Mouse (Mus musculus): ENCODE data around the gene Spag5. TPM values are rescaled to one million over a fixed set of nuclear protein-coding genes. Genes with fewer than 3 reads are reported as not detected.
A peak's percentile ranks its signal among the peaks of the same experiment; 100 is the strongest.

Spag5 gene
- total RNA-seq, 2 experiments from 2014 or later = 25.4 to 50.8 TPM

DNA sequence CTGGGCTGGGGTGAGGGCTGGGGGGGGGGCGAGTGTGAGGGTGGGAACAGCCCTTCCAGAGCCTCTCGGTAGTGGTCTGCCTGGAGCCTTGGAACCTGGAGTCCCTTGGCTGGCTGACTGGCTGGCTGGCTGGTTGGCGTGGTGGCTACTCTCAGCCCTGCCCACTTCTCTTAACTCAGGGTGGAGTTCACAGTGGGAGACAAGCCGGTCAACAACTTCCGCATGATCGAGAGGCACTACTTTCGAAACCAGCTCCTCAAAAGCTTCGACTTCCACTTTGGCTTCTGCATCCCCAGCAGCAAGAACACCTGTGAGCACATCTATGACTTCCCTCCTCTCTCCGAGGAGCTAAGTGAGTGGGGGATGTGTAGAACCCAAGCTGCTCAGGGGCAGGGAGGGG lies 46.6 kb downstream of the Spag5 start:
- ATAC-seq (replicated peaks; ENCODE audit: poor library complexity, severe bottlenecking) = peak; percentile 23

DNA sequence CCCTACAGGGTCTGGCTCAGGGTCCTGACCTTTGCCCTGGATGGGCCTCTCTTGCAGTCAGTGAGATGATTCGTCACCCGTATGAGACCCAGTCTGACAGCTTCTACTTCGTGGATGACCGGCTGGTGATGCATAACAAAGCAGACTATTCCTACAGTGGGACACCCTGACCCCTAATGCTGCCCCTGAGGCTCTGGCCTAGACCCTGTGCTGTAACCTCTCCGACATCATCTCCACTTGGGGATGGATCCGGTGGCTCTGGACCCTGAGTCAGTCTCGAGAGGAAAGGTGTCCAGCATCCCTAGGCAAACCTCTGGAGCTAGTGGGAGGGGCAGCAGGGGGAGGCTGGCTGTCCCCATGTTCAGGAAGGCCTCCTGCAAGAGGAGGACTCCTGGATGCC lies 47.1 kb downstream of the Spag5 start:
- ATAC-seq (replicated peaks; ENCODE audit: poor library complexity, severe bottlenecking) = no peak

DNA sequence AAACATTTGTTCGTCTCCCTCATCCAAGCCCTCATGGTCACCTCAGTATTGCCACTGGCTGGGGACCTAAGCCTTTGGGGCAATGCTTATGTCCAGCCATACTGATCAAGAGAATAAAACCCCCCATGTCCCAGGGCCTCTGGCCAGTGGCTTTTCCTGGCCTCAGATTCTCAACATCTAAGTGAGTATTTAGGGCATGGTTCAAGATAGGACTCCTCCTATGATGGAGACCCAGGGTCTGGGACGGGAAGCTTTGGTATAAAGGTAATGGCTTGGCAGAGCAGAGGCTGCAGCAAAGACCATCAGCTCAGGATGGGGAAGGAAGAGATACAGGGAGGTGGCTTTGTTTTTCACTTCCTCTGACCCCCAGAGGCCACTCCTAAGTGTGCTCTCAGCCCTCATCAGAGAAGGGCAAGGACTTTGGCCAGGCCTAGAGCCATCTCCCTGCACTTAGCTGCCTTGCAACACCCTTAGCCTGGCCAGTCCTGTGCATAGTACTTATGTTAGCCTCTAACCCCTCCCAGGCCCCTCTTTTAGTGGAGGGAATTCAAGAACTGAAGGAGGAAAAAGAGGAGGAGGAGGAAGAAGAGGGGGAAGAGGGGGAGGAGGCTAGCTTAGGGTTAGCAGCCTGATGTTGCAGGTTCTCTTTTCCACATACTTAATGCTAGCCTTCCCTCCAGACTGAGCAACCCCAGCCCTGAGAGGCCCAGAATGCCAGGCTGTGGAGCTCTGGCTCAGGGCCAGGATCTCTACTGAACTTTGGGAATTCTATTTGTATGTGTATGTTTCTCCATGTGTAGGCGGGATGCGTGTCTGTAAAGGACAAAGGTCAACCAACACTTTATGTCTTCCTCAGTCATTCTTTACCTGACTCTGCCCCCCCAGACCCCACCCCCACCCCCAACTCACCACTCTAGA lies 48.4 kb downstream of the Spag5 start:
- peak; percentile 26 for ATAC-seq (replicated peaks; ENCODE audit: poor library complexity, severe bottlenecking)

DNA sequence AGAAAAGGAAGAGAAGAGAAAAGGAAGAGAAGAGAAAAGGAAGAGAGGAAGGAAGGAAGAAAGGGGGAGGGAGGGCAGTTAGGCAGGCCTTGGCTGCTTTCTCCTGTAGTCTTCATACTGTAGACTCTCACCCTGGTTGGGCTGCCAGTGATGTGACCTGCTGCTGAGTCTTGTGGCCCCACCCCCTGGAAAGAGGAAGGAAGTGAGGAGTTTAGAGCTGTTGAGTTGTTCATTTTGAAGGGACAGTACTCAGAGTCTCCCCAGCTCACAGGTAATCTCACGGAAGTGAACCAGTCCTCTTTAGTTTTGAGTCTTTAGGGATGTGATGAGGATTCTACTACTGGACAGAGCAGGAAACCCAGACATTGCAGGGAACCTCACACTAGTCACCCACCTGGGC lies 51.8 kb downstream of the Spag5 start:
- peak; percentile 66 for ATAC-seq (replicated peaks; ENCODE audit: poor library complexity, severe bottlenecking)

DNA sequence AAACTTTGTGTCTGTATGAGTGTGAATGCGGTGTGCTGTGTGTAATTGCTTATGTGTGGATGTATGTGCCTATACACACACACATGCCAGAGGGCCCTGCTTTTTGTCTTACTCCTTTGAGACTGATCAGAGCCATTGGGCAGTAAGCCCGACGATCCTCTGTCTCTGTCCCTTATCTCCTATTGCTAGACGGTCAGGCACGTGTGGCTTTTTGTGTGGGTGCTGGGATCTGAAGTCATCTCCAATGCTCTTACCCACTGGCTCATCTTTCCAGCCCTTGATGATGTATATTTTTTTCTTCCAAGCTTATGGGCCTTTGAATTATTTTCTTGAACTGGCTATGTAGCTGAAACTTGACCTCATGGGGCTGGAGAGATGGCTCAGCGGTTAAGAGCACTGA lies 53.6 kb downstream of the Spag5 start:
- no peak for ATAC-seq (replicated peaks; ENCODE audit: poor library complexity, severe bottlenecking)

DNA sequence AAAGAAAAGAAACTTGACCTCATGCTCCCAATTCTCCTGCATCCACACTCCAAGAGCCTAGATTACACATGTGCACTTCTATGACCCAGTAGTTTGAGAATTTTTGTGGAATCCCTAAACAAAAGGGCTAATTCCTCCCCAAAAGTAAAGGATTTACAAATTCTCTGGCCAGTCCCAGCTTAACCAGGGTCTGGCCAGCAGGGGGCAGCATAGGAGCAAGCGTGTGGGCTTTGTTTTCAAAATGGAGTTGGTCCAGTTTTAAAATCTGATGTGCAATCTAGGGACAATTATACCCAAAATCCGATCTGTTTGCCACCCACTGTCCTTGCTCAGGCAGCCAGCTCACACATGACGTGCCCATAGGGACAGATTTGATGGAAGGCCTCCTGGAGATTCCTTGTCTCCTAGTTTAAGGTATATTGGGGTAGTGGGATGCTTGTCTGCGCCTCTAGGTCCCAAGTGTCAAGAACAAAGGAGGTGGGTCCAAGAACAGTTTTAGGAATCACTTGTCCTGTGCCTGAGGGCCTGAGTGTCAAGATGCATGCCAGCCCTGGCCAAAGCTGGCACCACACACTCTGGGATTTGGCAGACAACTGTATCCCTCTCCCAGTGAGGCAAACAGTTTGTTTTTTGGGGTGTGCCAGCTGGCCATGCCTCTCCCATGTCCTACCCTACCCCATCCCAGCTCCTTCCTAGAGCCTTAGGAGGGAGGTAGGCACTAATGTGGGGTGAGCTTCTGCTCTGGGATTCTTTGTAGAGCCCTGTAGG lies 54.3 kb downstream of the Spag5 start:
- no peak for ATAC-seq (replicated peaks; ENCODE audit: poor library complexity, severe bottlenecking)

DNA sequence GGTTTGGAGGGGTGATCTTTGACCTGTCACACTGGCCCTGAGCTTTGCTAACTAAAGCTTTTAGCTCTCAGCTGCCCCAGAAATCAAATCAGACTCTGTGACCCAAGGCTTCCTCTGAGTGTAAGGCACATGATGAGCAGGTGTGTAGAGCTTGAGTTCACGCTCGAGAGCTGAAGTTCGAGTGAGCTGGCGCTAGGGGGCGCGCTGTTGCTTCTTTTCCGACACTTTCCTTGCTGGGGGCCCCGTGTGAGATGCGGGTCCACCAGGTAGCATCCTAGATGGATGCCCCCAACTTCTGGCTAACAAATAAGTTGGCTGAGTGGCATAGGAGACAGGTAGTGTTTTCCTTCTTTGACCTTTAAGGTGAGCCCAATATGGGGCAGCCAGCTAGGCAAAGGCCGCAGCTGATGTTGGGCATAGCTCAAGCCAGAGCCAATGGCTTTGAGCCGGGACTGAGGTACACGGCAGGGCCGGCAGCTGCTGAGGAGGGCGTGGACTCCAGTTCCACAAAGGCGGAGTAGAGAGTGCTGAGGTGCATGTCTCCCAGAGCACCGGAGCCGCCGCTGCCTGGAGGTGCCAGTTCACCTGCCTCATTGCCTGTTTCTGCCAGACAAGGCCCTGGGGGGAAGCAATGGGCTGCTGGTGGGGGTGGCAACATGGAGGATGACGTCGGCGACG lies 57.1 kb downstream of the Spag5 start:
- ATAC-seq (replicated peaks; ENCODE audit: poor library complexity, severe bottlenecking) = peak; percentile 31

DNA sequence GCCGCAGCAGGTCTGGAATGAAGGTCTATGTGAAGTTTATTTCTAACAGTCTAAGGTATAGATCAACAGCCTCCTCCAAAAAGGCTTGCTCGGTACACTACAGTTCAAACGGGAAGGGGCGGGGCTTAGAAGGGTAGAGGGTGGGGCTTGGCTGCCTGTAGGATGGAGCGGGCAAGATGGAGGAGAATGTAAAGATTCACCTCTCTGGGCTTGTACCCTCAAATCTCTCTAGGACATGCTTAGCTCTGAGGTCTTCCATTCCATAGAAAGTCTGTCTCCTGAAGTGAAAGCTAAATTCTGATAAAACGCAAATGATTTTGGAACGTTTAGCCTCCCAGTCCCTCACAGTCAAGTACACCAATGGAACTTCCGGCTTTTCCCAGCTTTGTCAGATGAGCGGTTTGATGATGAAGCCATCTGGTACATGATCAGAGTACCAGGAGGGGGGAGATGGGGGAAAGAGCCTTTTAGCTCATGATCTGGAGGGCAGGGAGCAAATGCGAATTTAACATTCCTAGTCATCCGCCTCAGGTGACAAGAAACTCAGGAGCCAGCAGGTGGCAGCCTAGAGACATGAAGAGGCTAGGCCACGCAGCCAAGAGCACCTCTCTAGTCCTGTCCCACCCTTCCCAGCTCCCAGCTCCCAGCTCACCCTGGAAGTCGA lies 58.9 kb downstream of the Spag5 start:
- peak; percentile 73 for ATAC-seq (replicated peaks; ENCODE audit: poor library complexity, severe bottlenecking)

DNA sequence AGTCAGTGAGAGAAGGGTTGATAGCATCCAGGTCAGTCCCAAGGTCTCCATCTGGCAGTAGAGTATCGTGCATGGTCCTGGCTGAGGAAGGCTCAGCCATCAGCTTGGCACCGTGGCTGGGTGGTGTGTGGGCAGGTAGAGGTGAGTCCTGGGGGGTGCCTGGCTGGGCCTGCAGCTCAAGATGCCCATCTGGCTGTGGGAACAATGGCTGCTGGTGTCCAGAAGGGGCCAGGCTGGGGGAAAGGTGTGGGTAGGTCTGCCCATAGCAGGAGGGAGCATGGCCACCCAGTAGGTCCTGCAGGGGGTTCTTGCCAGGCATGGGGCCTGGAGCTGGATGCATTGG lies 59.4 kb downstream of the Spag5 start:
- ATAC-seq (replicated peaks; ENCODE audit: poor library complexity, severe bottlenecking) = no peak

DNA sequence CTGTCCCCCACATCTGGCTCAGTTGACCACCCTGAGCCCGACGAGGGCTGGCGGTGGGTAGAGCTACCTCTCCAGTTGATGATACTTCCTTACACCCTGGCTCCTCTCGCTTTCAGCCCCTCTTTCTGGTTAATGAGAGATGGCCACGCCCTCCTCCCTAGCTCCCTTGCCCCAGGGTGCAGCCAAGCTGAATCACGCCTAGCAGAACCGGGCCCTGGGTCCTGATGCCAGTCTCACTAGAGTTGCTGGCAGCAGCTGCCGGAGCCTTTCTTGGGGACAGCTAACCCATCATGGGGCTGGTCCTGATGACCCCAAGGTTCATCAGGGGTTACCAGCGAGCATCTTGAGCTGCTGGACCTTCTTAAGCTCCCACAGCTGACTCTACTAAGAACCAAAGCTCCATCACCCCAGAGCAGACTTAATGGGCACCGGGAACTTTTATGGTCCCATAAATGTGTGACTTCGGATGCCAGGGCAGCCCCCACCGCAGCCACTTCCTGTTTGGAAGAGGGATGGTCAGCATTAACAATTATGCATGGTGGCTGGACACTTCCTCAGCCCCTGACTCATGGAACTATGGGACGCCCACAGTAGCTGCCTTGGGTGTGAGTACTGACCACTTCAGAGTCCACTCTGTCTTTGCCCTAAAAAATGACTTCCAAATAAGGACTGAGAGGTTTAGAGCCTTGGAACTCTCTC lies 62.1 kb downstream of the Spag5 start:
- no peak for ATAC-seq (replicated peaks; ENCODE audit: poor library complexity, severe bottlenecking)

DNA sequence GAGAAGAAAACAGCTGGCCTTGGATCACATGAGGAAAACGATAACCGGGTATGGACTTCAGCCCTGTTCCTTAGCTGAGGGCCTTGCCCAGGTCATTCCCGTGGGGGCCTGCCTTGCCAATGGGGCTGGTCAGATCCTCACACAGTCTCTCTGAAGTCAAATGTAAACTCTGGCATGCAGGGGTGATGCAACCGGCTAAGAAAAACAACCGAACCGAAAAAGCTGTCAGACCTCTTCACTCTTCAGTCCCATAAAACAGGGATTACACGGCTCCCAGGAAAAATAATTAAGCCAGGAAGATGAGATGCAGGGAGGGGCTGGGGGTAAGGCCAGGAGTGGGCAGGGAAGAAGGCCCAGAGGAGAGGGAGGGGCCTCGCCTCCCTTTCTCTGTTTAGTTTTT lies 62.8 kb downstream of the Spag5 start:
- ATAC-seq (replicated peaks; ENCODE audit: poor library complexity, severe bottlenecking) = no peak

DNA sequence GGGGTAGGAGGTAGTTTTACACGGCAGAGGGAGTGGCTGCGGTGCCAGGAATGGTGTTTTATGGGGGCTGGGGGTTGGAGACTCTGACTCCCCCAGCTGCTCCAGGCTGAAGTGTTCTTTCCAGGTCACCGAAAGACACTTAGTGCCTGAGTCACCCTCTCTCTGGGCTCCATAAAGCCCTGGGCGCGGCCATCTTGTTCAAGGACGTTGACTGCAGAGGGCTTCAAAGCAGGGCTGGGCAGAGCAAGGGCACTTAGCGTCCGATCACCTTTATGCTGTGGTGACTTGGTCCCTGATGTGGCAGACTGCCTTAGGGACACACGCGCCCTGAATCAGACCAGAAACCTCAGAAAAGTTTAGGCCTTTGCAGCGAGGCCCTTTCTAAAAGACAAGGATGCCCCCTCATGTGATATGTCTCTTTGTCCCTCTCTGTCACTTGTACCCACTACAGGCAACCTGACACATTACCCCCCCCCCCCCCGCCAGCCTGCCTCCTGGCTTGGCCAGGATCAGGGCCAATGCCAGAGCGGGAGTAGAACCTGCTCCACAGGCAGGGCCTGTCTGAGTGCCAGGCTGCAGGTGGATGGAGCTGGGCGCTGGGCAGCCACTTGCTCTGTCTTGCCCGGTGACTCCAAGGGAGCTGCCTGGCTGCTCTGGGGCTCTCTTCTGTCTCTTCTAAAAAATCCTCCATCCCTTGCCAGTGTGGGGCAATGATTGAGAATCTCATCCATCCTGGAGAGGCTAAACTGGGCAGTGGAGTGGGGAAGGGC lies 66.3 kb downstream of the Spag5 start:
- no peak for ATAC-seq (replicated peaks; ENCODE audit: poor library complexity, severe bottlenecking)

DNA sequence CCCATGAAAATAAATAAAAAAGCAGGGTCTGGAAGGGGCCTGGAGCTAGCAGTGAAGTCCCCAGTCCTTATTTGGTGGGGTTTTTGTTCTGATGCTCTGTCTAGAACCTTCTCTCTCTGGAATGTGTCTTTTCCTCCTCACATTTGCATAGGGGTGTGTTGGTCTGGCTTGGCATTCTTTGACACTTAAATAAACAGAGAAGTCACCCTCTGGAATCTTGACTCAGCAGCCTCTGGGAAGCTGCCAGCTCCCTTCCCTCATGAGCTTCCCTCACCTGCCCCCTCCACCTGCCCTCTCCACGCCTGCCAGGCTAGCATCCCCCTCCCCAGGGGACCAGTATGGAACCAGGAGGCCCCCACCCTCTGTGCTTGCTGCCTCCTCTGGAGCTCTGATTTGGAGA lies 69.1 kb downstream of the Spag5 start:
- no peak for ATAC-seq (replicated peaks; ENCODE audit: poor library complexity, severe bottlenecking)

DNA sequence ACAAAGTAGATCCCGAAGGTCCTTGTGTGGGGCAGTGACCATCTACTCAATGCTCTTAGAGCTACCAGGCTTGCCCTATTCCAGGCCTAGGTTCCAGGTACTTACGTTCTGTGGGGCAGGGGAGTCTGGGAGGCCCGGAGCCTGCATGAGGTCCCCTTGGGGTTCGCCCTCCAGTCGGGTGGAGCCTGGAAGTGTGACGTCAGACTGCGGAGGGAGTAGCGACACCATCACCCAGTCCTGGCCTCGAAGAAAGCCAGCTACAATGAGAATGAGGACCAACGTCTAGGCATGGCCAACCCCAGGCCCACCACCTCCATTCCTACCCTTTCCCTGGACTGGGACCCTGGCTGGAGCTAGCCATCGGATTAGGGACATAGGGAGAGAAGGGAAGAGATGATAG lies 70.4 kb downstream of the Spag5 start:
- ATAC-seq (replicated peaks; ENCODE audit: poor library complexity, severe bottlenecking) = no peak

Other genes starting within 250 kb of the Spag5 start
- 17.8 and 18.7 TPM in 2 replicates for gene Eral1, start 221.1 kb upstream of the Spag5 start, total RNA-seq (2014; fragmentation: Nextera tagmentation)
- gene Eral1, start 221.1 kb upstream of the Spag5 start, total RNA-seq (2017) = 27.4 and 32.0 TPM in 2 replicates
- gene Fam222b, start 206.9 kb upstream of the Spag5 start, total RNA-seq (2014; fragmentation: Nextera tagmentation) = 13.5 and 16.8 TPM in 2 replicates
- 3.7 and 6.5 TPM in 2 replicates for gene Fam222b, start 206.9 kb upstream of the Spag5 start, total RNA-seq (2017)
- gene Traf4, start 135.9 kb upstream of the Spag5 start, total RNA-seq (2014; fragmentation: Nextera tagmentation) = 4.9 and 7.3 TPM in 2 replicates
- gene Traf4, start 135.9 kb upstream of the Spag5 start, total RNA-seq (2017) = 2.8 and 3.6 TPM in 2 replicates
- gene Nek8, start 124.9 kb upstream of the Spag5 start, total RNA-seq (2014; fragmentation: Nextera tagmentation) = 3.5 and 14.4 TPM in 2 replicates
- 5.8 and 6.1 TPM in 2 replicates for gene Nek8, start 124.9 kb upstream of the Spag5 start, total RNA-seq (2017)
- 1.1 and 3.5 TPM in 2 replicates for gene Tlcd1, start 124.8 kb upstream of the Spag5 start, total RNA-seq (2014; fragmentation: Nextera tagmentation)
- 2.9 and 4.1 TPM in 2 replicates for gene Tlcd1, start 124.8 kb upstream of the Spag5 start, total RNA-seq (2017)
- 5,451 and 5,560 TPM in 2 replicates for gene Rpl23a, start 117.9 kb upstream of the Spag5 start, total RNA-seq (2014; fragmentation: Nextera tagmentation)
- gene Rpl23a, start 117.9 kb upstream of the Spag5 start, total RNA-seq (2017) = 3,079 and 3,080 TPM in 2 replicates
- gene Rab34, start 113.1 kb upstream of the Spag5 start, total RNA-seq (2014; fragmentation: Nextera tagmentation) = 6.1 and 7.2 TPM in 2 replicates
- 1.5 and 3.6 TPM in 2 replicates for gene Rab34, start 113.1 kb upstream of the Spag5 start, total RNA-seq (2017)
- not detected in 2 replicates for gene Proca1, start 108.1 kb upstream of the Spag5 start, total RNA-seq (2014; fragmentation: Nextera tagmentation)
- not detected in 2 replicates for gene Proca1, start 108.1 kb upstream of the Spag5 start, total RNA-seq (2017)
- 76.9 and 79.6 TPM in 2 replicates for gene Sdf2, start 55.8 kb upstream of the Spag5 start, total RNA-seq (2014; fragmentation: Nextera tagmentation)
- 41.4 and 48.8 TPM in 2 replicates for gene Sdf2, start 55.8 kb upstream of the Spag5 start, total RNA-seq (2017)
- 39.3 and 42.7 TPM in 2 replicates for gene Supt6, start 55.5 kb upstream of the Spag5 start, total RNA-seq (2014; fragmentation: Nextera tagmentation)
- 35.2 and 41.1 TPM in 2 replicates for gene Supt6, start 55.5 kb upstream of the Spag5 start, total RNA-seq (2017)
- 67.9 and 73.6 TPM in 2 replicates for gene 2610507B11Rik, start 39.8 kb upstream of the Spag5 start, total RNA-seq (2014; fragmentation: Nextera tagmentation)
- 70.6 and 76.0 TPM in 2 replicates for gene 2610507B11Rik, start 39.8 kb upstream of the Spag5 start, total RNA-seq (2017)
- 2.3 TPM in 1 of 2 replicates, not detected in the other for gene BC030499, start 10.7 kb upstream of the Spag5 start, total RNA-seq (2014; fragmentation: Nextera tagmentation)
- not detected in 2 replicates for gene BC030499, start 10.7 kb upstream of the Spag5 start, total RNA-seq (2017)
- 0.69 and 2.8 TPM in 2 replicates for gene Aldoc, start 21.4 kb downstream of the Spag5 start, total RNA-seq (2014; fragmentation: Nextera tagmentation)
- 0.15 TPM in 1 of 2 replicates, not detected in the other for gene Aldoc, start 21.4 kb downstream of the Spag5 start, total RNA-seq (2017)
- gene Pigs, start 26.9 kb downstream of the Spag5 start, total RNA-seq (2014; fragmentation: Nextera tagmentation) = 47.6 and 51.6 TPM in 2 replicates
- gene Pigs, start 26.9 kb downstream of the Spag5 start, total RNA-seq (2017) = 13.7 and 14.9 TPM in 2 replicates
- gene Unc119, start 42.0 kb downstream of the Spag5 start, total RNA-seq (2014; fragmentation: Nextera tagmentation) = 24.0 and 41.0 TPM in 2 replicates
- 11.9 and 18.5 TPM in 2 replicates for gene Unc119, start 42.0 kb downstream of the Spag5 start, total RNA-seq (2017)
- not detected in 2 replicates for gene Foxn1, start 85.0 kb downstream of the Spag5 start, total RNA-seq (2014; fragmentation: Nextera tagmentation)
- not detected in 2 replicates for gene Foxn1, start 85.0 kb downstream of the Spag5 start, total RNA-seq (2017)
- gene Slc13a2, start 120.7 kb downstream of the Spag5 start, total RNA-seq (2014; fragmentation: Nextera tagmentation) = not detected in 2 replicates
- not detected in 2 replicates for gene Slc13a2, start 120.7 kb downstream of the Spag5 start, total RNA-seq (2017)
- 4.2 TPM in 1 of 2 replicates, not detected in the other for gene Slc46a1, start 164.2 kb downstream of the Spag5 start, total RNA-seq (2014; fragmentation: Nextera tagmentation)
- gene Slc46a1, start 164.2 kb downstream of the Spag5 start, total RNA-seq (2017) = 1.9 and 2.7 TPM in 2 replicates
- gene Sarm1, start 196.2 kb downstream of the Spag5 start, total RNA-seq (2014; fragmentation: Nextera tagmentation) = not detected in 2 replicates
- gene Sarm1, start 196.2 kb downstream of the Spag5 start, total RNA-seq (2017) = not detected in 2 replicates
- gene Vtn, start 197.6 kb downstream of the Spag5 start, total RNA-seq (2014; fragmentation: Nextera tagmentation) = not detected in 2 replicates
- gene Vtn, start 197.6 kb downstream of the Spag5 start, total RNA-seq (2017) = not detected in 2 replicates
- not detected in 2 replicates for gene Sebox, start 201.9 kb downstream of the Spag5 start, total RNA-seq (2014; fragmentation: Nextera tagmentation)
- not detected in 2 replicates for gene Sebox, start 201.9 kb downstream of the Spag5 start, total RNA-seq (2017)
- 21.9 and 36.8 TPM in 2 replicates for gene Tmem199, start 210.6 kb downstream of the Spag5 start, total RNA-seq (2014; fragmentation: Nextera tagmentation)
- 25.5 and 29.9 TPM in 2 replicates for gene Tmem199, start 210.6 kb downstream of the Spag5 start, total RNA-seq (2017)
- gene Poldip2, start 210.7 kb downstream of the Spag5 start, total RNA-seq (2014; fragmentation: Nextera tagmentation) = 61.3 and 68.8 TPM in 2 replicates
- 64.5 and 85.8 TPM in 2 replicates for gene Poldip2, start 210.7 kb downstream of the Spag5 start, total RNA-seq (2017)
- 13.2 and 15.1 TPM in 2 replicates for gene Tnfaip1, start 234.8 kb downstream of the Spag5 start, total RNA-seq (2014; fragmentation: Nextera tagmentation)
- gene Tnfaip1, start 234.8 kb downstream of the Spag5 start, total RNA-seq (2017) = 3.3 and 5.6 TPM in 2 replicates
- 81.0 and 106 TPM in 2 replicates for gene Ift20, start 234.8 kb downstream of the Spag5 start, total RNA-seq (2014; fragmentation: Nextera tagmentation)
- gene Ift20, start 234.8 kb downstream of the Spag5 start, total RNA-seq (2017) = 138 and 194 TPM in 2 replicates
- 89.3 and 102 TPM in 2 replicates for gene Tmem97, start 249.2 kb downstream of the Spag5 start, total RNA-seq (2014; fragmentation: Nextera tagmentation)
- 71.9 and 93.9 TPM in 2 replicates for gene Tmem97, start 249.2 kb downstream of the Spag5 start, total RNA-seq (2017)

Data from granulocyte monocyte progenitor cell, adult 5-6 weeks (primary cell).